Mouse (Mus musculus): Measurements from ENCODE around the gene Gga3. TPM values are rescaled to one million over a fixed set of nuclear protein-coding genes. Genes with fewer than 3 reads are reported as not detected.

The Gga3 gene
- polyA plus RNA-seq, 1 experiment from 2014 or later = 20.9 TPM

DNA sequence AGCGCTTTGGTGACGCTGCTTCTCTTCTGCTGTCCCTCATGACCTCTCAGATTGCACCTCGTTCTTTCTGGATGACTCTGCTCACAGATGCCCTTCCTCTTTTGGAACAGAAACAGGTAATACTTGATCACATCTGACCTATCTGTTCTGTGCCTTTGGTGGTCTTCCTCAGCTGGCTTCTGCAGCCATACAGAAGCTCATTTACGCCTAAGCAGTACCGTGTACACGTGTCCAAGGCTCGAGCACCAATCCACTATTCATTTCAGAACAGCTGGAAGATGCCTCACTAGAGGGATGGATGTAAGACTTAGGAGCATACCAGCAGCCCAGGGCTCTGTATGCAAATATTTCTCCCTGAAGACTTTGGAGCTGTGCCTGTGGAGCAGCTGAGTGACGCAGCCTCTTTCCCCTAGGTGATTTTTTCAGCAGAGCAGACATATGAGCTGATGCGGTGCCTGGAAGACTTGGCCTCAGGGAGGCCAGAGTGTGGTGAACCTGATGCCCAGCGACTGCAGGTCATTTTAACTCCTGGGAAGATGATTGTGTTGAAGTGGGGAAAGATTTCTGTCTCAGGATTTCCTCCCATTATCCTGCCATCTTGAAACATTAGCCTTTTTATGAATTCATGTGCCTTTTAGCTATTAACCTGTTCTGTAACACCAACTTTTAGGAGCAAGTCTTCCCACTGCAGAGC lies 20.8 kb downstream of the Gga3 start:
- Histone ChIP-seq H3K9ac (no peak overlapping the region; the same call in 1 of the 2 replicates), H3K36me3 (peaks cover 99% of the 10 kb centered on the region), H3K4me3 (no peak overlapping the region), H3K4me1 (no peaks in the 10 kb centered on the region), H3K4me2 (replicated peaks) (no peak overlapping the region), H3K27ac (no peak overlapping the region), H3K27me3 (no peaks in the 10 kb centered on the region), H3K9me3 (no peaks in the 10 kb centered on the region)
- ATAC-seq (ENCODE audit: low FRiP score, low read depth) = no peak
- 87% methylated on average over 10 of the region's 10 CpGs for WGBS

DNA sequence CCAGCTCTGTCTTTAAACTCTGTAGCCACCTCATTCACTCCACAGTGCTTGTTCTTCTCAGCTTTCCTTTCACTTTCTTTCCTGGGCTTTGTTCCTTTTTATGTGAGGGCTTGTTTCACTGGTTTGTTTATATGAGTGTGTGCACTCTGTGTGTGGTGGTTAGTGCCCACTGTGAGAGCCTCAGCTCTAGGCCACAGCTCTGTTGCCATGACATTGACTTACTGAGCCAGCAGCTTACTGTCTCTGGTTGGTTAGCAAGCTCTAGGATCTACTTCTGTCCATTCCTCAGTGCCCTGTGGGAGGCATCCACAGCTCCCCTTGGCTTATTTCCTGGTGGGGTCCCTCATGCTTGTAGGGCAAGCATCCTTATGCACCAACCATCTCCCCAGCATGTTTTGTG lies 24.8 kb downstream of the Gga3 start:
- H3K9me3 ChIP-seq = no peaks in the 10 kb centered on the region
- ATAC-seq (ENCODE audit: low FRiP score, low read depth) = no peak
- no peak overlapping the region for H3K27ac ChIP-seq
- H3K36me3 ChIP-seq = peaks cover 76% of the 10 kb centered on the region
- H3K4me2 ChIP-seq (replicated peaks) = no peak overlapping the region
- no peaks in the 10 kb centered on the region for H3K4me1 ChIP-seq
- H3K9ac ChIP-seq = no peak overlapping the region; the same call in 1 of the 2 replicates
- no peaks in the 10 kb centered on the region for H3K27me3 ChIP-seq
- no peak overlapping the region for H3K4me3 ChIP-seq

DNA sequence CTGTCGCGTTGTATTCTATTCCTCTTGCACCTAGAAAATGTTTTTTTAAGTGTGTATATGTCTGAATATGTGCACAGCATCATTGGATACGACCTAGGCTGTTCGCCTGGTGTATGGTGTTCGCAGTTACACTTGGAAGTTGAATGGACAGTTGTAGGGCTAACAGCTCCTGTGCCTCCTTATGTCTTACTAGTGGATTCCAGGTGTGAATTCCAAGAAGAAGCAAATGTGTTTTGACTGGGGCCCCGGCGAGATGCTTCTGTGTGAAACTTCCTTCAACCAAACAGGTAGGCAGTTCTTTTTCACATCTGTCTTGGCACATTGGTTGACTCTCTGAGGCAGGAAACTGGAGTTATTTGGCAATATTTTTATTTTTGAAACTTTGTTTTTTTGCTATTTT lies 38.9 kb downstream of the Gga3 start:
- Histone ChIP-seq H3K27ac (no peak overlapping the region), H3K4me2 (replicated peaks) (peak overlapping the region; percentile 86), H3K9ac (peak overlapping the region; percentile 83), H3K4me1 (peaks cover 14% of the 10 kb centered on the region), H3K27me3 (no peaks in the 10 kb centered on the region), H3K9me3 (no peaks in the 10 kb centered on the region), H3K4me3 (peak overlapping the region; percentile 87), H3K36me3 (peaks cover 43% of the 10 kb centered on the region)
- 15% methylated on average over 7 of the region's 7 CpGs for WGBS
- no peak for ATAC-seq (ENCODE audit: low FRiP score, low read depth)

DNA sequence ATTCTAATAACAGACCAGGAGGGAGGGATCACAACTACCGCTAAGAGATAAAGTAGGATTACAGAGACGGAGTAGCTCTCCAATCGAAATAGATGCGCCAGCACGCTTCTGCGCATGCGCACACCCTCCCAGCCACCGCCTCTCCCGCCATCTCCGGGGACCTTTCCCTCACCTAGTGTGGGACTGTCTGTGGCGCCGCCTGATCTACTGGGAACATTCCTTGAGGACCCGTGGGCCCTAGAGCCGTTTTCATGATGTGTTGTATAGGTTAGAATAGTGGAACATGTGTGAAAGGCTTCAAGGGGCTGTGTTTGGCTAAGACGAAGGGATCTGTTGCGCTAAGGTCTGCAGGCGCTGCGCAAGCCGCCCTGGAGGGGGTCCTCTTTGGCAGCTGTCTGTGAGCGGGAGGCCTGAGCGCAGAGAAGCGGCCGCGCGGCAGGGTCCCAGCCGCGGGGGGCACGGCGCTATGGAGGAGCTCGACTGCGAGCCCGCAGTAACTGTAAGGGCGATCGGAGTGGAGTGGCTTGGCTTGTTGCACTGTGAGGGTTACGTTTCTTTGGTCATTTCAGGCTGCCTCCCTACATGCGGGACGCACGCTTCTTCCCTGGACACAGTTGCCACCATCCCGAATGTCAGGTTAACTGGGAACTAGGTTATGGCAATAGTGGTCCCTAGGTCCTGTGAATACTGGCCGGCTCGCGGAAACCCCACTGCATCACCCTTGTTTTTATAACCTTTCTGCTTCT lies 39.6 kb downstream of the Gga3 start, which contains the start of gene Nup85:
Gene Nup85, plus strand, starts transcription at position 371 of the 746 bp plus-strand sequence.
- H3K4me1 ChIP-seq = peaks cover 14% of the 10 kb centered on the region
- H3K9me3 ChIP-seq = no peaks in the 10 kb centered on the region
- peak within 1 kb of the TSS; percentile 87 for H3K4me3 ChIP-seq
- peak within 1 kb of the TSS; percentile 78; the same call in 1 of the 2 replicates for H3K27ac ChIP-seq
- WGBS = under 1% methylated on average over 42 of the region's 42 CpGs
- peak within 1 kb of the TSS; percentile 86 for H3K4me2 ChIP-seq (replicated peaks)
- H3K9ac ChIP-seq = peak within 1 kb of the TSS; percentile 83
- peak; percentile 91 for ATAC-seq (ENCODE audit: low FRiP score, low read depth)
- no peaks in the 10 kb centered on the region for H3K27me3 ChIP-seq
- H3K36me3 ChIP-seq = peaks cover 36% of the 10 kb centered on the region

DNA sequence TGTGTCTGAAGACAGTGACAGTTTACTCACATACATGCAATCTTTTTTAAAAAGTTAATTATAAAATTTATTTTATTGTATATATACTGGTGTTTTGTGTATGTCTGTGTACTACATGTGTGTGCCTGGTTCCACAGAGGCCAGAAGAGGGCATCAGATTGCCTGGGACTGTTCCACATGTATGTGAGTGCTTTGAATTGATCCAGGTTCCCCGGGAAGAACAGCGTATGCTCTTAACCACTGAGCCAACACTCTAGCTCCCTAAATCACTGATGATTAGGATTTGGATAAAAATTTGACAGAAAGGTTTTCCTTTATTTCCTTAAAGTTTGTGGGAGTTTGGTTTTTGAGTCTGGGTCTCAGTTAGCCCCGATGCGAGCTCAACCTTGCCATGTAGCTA lies 40.4 kb downstream of the Gga3 start:
- Histone ChIP-seq H3K9me3 (no peaks in the 10 kb centered on the region), H3K4me2 (replicated peaks) (peak overlapping the region; percentile 86), H3K4me3 (peak overlapping the region; percentile 87), H3K9ac (peak overlapping the region; percentile 83), H3K4me1 (peaks cover 14% of the 10 kb centered on the region), H3K27me3 (no peaks in the 10 kb centered on the region), H3K36me3 (peaks cover 28% of the 10 kb centered on the region), H3K27ac (peak overlapping the region; percentile 78; the same call in 1 of the 2 replicates)
- ATAC-seq (ENCODE audit: low FRiP score, low read depth) = no peak
- WGBS = 49% methylated on average over 4 of the region's 4 CpGs

DNA sequence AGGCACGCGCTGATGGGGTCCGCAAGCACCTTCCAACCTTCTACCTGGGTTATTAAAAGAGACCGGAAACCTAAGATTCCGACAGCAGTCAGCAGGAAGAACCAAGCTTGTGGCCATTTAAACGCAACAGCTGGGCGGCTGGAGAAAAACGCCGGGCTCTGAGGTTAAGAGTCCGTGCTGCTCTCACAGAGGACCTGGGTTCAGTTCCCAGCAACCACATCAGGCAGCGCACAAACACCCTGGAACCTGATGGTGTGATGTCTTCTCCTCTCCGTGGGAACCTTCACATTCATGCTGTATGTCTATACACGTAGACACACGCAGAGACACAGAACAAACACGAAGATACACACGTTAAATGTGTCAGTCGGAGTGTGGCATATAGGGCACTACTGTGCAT lies 48.1 kb downstream of the Gga3 start:
- 77% methylated on average over 17 of the region's 17 CpGs for WGBS
- H3K27ac ChIP-seq = no peak overlapping the region
- H3K9ac ChIP-seq = no peak overlapping the region
- no peaks in the 10 kb centered on the region for H3K36me3 ChIP-seq
- no peaks in the 10 kb centered on the region for H3K27me3 ChIP-seq
- ATAC-seq (ENCODE audit: low FRiP score, low read depth) = no peak
- H3K4me1 ChIP-seq = no peaks in the 10 kb centered on the region
- H3K4me3 ChIP-seq = no peak overlapping the region
- no peaks in the 10 kb centered on the region for H3K9me3 ChIP-seq
- no peak overlapping the region for H3K4me2 ChIP-seq (replicated peaks)

DNA sequence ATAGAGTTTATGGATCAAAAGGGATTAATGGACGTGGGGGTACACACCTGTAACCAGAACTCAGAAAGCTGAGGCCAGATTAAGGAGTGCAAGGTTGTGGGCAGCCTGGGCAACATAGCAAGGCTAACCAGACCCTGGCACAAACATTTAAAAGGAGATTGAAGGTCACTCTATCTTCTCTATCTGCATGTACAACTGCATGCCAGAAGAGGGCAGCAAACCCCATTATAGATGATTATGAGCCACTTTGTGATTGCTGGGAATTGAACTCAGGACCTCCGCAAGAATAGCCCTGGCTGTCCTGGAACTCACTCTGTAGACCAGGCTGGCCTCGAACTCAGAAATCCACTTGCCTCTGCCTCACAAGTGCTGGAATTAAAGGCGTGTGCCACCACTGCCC lies 51.1 kb downstream of the Gga3 start:
- ATAC-seq (ENCODE audit: low FRiP score, low read depth) = no peak
- no peak overlapping the region for H3K4me2 ChIP-seq (replicated peaks)
- no peaks in the 10 kb centered on the region for H3K4me1 ChIP-seq
- no peaks in the 10 kb centered on the region for H3K27me3 ChIP-seq
- no peak overlapping the region for H3K9ac ChIP-seq
- H3K36me3 ChIP-seq = no peaks in the 10 kb centered on the region
- H3K9me3 ChIP-seq = no peaks in the 10 kb centered on the region
- no peak overlapping the region for H3K4me3 ChIP-seq
- 58% methylated on average over 4 of the region's 4 CpGs for WGBS
- H3K27ac ChIP-seq = no peak overlapping the region

DNA sequence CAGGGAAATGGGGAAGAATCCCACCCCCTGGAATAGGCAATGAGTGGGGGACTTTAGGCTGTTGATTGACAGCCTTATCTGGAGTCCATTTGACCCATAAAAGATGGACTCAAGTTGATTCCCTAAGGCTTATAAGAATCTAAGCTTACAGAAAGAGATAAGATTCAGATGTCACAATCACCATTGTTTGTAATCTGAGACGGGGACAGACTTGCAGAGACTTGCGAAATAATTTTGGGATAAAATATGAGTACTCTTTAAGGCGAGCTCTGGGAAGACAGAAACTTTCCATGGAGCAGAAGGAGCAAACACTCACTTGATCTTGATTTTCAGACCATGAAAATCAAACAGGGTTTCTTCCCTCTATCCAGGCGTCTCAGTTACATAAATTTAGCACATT lies 60.3 kb downstream of the Gga3 start:
- H3K4me1 ChIP-seq = no peaks in the 10 kb centered on the region
- no peak overlapping the region for H3K4me2 ChIP-seq (replicated peaks)
- ATAC-seq (ENCODE audit: low FRiP score, low read depth) = no peak
- H3K36me3 ChIP-seq = no peaks in the 10 kb centered on the region
- H3K9ac ChIP-seq = no peak overlapping the region
- H3K27ac ChIP-seq = no peak overlapping the region
- 76% methylated on average over 4 of the region's 4 CpGs for WGBS
- H3K9me3 ChIP-seq = no peaks in the 10 kb centered on the region
- H3K4me3 ChIP-seq = no peak overlapping the region
- no peaks in the 10 kb centered on the region for H3K27me3 ChIP-seq

DNA sequence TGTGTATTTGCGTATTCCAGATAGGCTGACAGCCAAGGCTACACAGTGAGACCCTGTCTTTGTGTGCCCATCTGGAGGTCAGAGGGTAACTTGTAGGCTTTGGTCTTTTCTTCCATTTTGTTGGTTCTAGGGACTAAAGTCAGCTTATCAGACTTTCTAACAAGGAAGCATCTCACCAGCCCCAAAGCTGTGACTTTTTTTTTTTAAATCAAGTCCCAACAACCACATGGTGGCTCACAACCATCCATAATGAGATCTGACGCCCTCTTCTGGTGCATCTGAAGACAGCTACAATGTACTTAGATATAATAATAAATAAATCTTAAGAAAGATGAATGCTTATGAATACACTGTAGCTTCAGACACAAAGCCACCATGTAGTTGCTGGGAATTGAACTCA lies 65.8 kb downstream of the Gga3 start:
- peaks cover 18% of the 10 kb centered on the region for H3K4me1 ChIP-seq
- H3K9me3 ChIP-seq = no peaks in the 10 kb centered on the region
- H3K4me3 ChIP-seq = no peak overlapping the region
- H3K27ac ChIP-seq = no peak overlapping the region
- WGBS = 74% methylated on average over 2 of the region's 2 CpGs
- H3K27me3 ChIP-seq = no peaks in the 10 kb centered on the region
- H3K36me3 ChIP-seq = peaks cover 11% of the 10 kb centered on the region
- H3K4me2 ChIP-seq (replicated peaks) = no peak overlapping the region
- H3K9ac ChIP-seq = no peak overlapping the region
- ATAC-seq (ENCODE audit: low FRiP score, low read depth) = no peak

DNA sequence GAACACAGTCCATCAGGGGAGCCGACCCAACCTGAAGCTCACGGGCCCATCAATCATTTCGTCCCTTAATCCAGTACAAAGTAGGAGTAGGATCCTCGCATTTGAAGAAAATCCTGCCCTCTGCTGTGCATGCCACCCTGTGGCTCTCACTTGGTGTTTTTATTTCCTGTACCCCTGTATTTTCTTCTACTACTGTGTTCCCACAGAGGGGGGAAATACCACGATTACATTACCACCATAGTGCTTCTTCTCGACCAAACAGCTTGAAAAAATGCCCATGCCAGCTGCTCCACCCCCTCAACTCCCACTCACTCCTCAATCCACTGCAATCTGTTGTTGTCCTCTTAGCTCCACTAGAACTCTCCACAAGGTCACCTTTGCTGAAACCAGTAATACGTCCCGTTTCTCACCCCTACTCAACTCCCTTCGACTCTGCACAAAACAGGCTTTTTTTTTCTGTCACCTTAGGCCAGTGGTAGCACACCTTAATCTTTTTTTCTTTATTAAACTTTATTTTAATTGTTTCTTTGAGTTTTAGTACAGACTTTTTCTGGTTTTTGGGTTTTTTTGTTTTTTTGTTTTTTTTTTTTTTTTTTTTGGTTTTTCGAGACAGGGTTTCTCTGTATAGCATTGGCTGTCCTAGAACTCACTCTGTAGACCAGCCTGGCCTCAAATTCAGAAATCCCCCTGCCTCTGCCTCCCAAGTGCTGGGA lies 66.8 kb downstream of the Gga3 start:
- Histone ChIP-seq H3K27ac (peak overlapping the region; percentile 100), H3K4me1 (peaks cover 21% of the 10 kb centered on the region), H3K36me3 (peaks cover 21% of the 10 kb centered on the region), H3K9me3 (no peaks in the 10 kb centered on the region), H3K4me2 (replicated peaks) (peak overlapping the region; percentile 82), H3K4me3 (peak overlapping the region; percentile 84), H3K27me3 (no peaks in the 10 kb centered on the region), H3K9ac (peak overlapping the region; percentile 55; the same call in 1 of the 2 replicates)
- WGBS = 84% methylated on average over 10 of the region's 10 CpGs
- ATAC-seq (ENCODE audit: low FRiP score, low read depth) = no peak

DNA sequence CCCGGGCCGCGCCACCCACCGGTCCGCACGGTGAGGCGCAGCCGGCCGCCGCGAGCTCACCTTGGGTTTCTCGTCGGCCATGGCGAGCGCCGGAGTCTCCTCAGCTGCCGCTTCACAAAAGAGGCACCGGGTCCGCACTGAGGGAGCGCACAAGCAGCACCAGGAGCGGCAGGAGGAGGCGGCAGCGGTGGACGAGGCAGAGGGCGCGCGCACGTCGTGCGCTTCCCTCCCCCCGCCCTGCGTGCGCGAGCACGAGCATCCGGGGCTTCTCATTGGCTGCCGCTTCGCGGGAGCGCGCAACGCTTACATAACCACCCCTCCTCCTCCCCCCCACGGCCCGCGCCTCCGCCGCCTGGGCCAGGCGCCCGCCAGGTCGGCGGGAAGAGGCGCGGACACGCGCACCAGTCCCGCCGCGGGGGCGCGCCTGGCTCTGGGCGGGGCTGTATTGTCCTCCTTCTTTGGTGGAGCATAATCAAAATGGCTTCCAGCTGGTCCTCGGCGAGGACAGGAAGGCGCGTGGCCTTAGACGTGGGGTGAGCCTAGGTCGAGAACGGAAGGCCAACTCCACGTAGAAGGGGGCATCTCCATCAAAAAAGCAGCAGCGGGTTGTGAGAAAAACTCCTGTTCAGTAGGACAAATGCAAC lies 67.7 kb downstream of the Gga3 start, which contains the start of gene Sumo2:
Gene Sumo2, minus strand, starts transcription at position 239 of the 644 bp plus-strand sequence.
- Histone ChIP-seq H3K4me3 (peak within 1 kb of the TSS; percentile 84), H3K9ac (peak within 1 kb of the TSS; percentile 98), H3K36me3 (peaks cover 30% of the 10 kb centered on the region), H3K4me2 (replicated peaks) (peak within 1 kb of the TSS; percentile 82), H3K27me3 (no peaks in the 10 kb centered on the region), H3K4me1 (peaks cover 24% of the 10 kb centered on the region), H3K9me3 (no peaks in the 10 kb centered on the region), H3K27ac (peak within 1 kb of the TSS; percentile 100)
- under 1% methylated on average over 60 of the region's 70 CpGs for WGBS
- ATAC-seq (ENCODE audit: low FRiP score, low read depth) = peak; percentile 91

All from limb, embryonic 13.5 days (tissue).